Mouse (Mus musculus): ENCODE measurements around the gene Gtf2f1. TPM values are rescaled to one million over a fixed set of nuclear protein-coding genes. Genes with fewer than 3 reads are reported as not detected.

Gene Gtf2f1
- total and polyA plus RNA-seq, 3 experiments = 145 to 171 TPM; not detected in 1

DNA sequence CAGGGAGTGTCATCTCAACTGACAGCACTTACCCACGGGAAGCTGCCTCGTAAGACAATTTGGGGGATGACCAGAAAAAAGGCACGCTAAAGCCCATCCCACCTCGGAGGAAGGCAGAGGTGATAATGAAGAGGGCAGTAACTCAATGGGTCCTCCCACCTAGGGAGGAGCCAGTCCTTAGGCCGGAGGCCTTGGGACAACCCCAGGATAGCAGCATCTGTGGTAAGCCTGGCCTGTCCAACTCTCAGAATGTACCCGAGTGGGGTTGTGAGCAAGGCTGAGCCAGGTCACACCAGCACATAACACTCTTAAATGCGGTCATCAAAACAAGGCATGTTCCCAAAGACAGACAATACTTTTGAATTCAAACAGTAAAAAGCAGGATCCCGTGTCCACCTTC, 18.6 kb upstream of the Gtf2f1 start:
- Histone ChIP-seq H3K27ac (ENCODE audit: control insufficient read depth, low read depth, low read length) (no peak overlapping the region), H3K9ac (ENCODE audit: control insufficient read depth, low read depth, low read length, poor library complexity, severe bottlenecking) (peak overlapping the region; percentile 99), H3K4me3 (ENCODE audit: control insufficient read depth in 1 of 2, insufficient read depth in 1 of 2, low read depth in 2 of 2, low read length in 2 of 2) (peak overlapping the region; percentile 93 to 97), H3K9me3 (replicated peaks; ENCODE audit: insufficient read depth, low read length) (no peaks in the 10 kb centered on the region), H3K27me3 (ENCODE audit: control insufficient read depth in 1 of 2, insufficient read depth in 2 of 2, low read length in 2 of 2) (no peaks in the 10 kb centered on the region), H3K4me1 (ENCODE audit: control insufficient read depth in 1 of 2, insufficient read depth in 2 of 2, low read length in 2 of 2) (peaks cover 0 to 18% of the 10 kb centered on the region in 2 experiments; a peak in 2 of 4 replicates), H3K79me2 (ENCODE audit: control insufficient read depth, insufficient read depth, low read length, poor library complexity) (peaks cover 38% of the 10 kb centered on the region), H3K36me3 (ENCODE audit: control insufficient read depth in 1 of 2, insufficient read depth in 2 of 2, low read length in 2 of 2) (peaks cover 8 to 10% of the 10 kb centered on the region in 2 experiments)
- TF ChIP-seq SMC3 (IDR thresholded peaks at IDR 0.05; ENCODE audit: low read depth, low read length) (no peak), SIN3A (IDR thresholded peaks at IDR 0.05; ENCODE audit: low read length) (0 out of 2 replicates have a peak, but pooled peaks have one; percentile 21), POLR2A (IDR thresholded peaks at IDR 0.05; ENCODE audit: control insufficient read depth in 1 of 2, insufficient read depth in 1 of 2, low read depth in 1 of 2, low read length in 2 of 2, poor library complexity in 1 of 2) (0 out of 4 replicates have a peak, but pooled peaks of 1 of the 2 experiments have one; percentile 4)
- peak; percentile 58 for DNase-seq (ENCODE audit: low read depth, low spot score)

DNA sequence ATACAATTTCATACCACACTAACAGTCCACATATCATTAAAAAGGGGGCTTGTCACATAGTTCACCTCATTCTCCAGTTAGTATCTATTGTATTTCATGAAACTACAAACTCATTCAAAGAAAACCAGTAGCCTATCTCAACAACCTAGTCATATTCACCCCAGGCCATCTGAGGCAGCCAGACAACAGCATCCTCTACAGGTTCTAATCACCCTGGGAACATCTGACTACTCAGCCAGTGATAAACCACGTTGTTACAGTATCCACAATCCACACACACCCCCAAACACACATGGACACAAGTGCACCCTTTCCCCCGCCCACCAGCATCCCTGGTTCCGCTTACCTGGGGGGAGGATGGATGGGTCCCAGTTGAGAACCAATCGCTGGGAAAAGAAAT, 16.4 kb upstream of the Gtf2f1 start:
- H3K9ac ChIP-seq (ENCODE audit: control insufficient read depth, low read depth, low read length, poor library complexity, severe bottlenecking) = no peak overlapping the region
- TF ChIP-seq TAL1 (IDR thresholded peaks at IDR 0.05; ENCODE audit: low read length) (0 out of 2 replicates have a peak, but pooled peaks have one; percentile 5), MXI1 (IDR thresholded peaks at IDR 0.05; ENCODE audit: low read depth, low read length) (no peak)
- H3K4me3 ChIP-seq (ENCODE audit: control insufficient read depth in 1 of 2, insufficient read depth in 1 of 2, low read depth in 2 of 2, low read length in 2 of 2) = no peak overlapping the region
- no peak for DNase-seq (ENCODE audit: low read depth, low spot score)
- H3K79me2 ChIP-seq (ENCODE audit: control insufficient read depth, insufficient read depth, low read length, poor library complexity) = peaks cover 37% of the 10 kb centered on the region
- H3K27me3 ChIP-seq (ENCODE audit: control insufficient read depth in 1 of 2, insufficient read depth in 2 of 2, low read length in 2 of 2) = no peaks in the 10 kb centered on the region
- H3K27ac ChIP-seq (ENCODE audit: control insufficient read depth, low read depth, low read length) = no peak overlapping the region
- H3K36me3 ChIP-seq (ENCODE audit: control insufficient read depth in 1 of 2, insufficient read depth in 2 of 2, low read length in 2 of 2) = peaks cover 7 to 10% of the 10 kb centered on the region in 2 experiments
- H3K4me1 ChIP-seq (ENCODE audit: control insufficient read depth in 1 of 2, insufficient read depth in 2 of 2, low read length in 2 of 2) = peaks cover 0 to 13% of the 10 kb centered on the region in 2 experiments; a peak in 2 of 4 replicates
- H3K9me3 ChIP-seq (replicated peaks; ENCODE audit: insufficient read depth, low read length) = no peaks in the 10 kb centered on the region

DNA sequence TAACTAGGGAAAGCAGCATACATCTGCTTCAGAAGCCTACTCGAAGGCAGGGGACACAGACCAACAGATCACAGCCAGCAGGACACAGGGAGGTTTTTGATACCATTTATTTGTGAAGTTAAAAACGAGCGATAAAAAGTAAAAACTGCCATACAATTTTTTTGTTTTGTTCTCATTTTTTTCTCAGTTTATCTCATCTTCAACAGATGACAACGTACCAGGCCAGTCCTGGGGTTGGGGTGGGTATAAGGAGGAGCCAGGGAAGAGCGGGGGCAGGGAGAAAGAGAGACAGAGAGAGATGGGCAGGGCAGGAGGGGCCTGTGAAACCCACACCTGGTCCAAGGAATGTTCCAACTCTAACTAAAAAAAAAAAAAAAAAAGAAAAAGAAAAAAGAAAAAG, 9.9 kb upstream of the Gtf2f1 start:
- H3K9ac ChIP-seq (ENCODE audit: control insufficient read depth, low read depth, low read length, poor library complexity, severe bottlenecking) = no peak overlapping the region
- no peak for DNase-seq (ENCODE audit: low read depth, low spot score)
- no peaks in the 10 kb centered on the region for H3K79me2 ChIP-seq (ENCODE audit: control insufficient read depth, insufficient read depth, low read length, poor library complexity)
- peaks cover 2 to 4% of the 10 kb centered on the region in 2 experiments for H3K36me3 ChIP-seq (ENCODE audit: control insufficient read depth in 1 of 2, insufficient read depth in 2 of 2, low read length in 2 of 2)
- no peaks in the 10 kb centered on the region for H3K9me3 ChIP-seq (replicated peaks; ENCODE audit: insufficient read depth, low read length)
- no peak overlapping the region for H3K4me3 ChIP-seq (ENCODE audit: control insufficient read depth in 1 of 2, insufficient read depth in 1 of 2, low read depth in 2 of 2, low read length in 2 of 2)
- H3K27ac ChIP-seq (ENCODE audit: control insufficient read depth, low read depth, low read length) = peak overlapping the region; percentile 41
- TF ChIP-seq NRF1 (IDR thresholded peaks at IDR 0.05; ENCODE audit: insufficient read depth, low read depth, low read length, poor library complexity, severe bottlenecking) = no peak
- TF ChIP-seq MYB (IDR thresholded peaks at IDR 0.05; ENCODE audit: low read depth, low read length) = no peak
- no peak for TF ChIP-seq ZKSCAN1 (IDR thresholded peaks at IDR 0.05; ENCODE audit: low read depth, low read length)
- no peak for TF ChIP-seq ZMIZ1 (IDR thresholded peaks at IDR 0.05; ENCODE audit: low read depth, low read length)
- TF ChIP-seq RCOR1 (IDR thresholded peaks at IDR 0.05; ENCODE audit: low read depth, low read length) = no peak
- TF ChIP-seq GABPA (IDR thresholded peaks at IDR 0.05; ENCODE audit: low read depth, low read length) = no peak
- peak; percentile 84 for TF ChIP-seq ZNF384 (IDR thresholded peaks at IDR 0.05; ENCODE audit: low read depth, low read length)
- TF ChIP-seq ETS1 (IDR thresholded peaks at IDR 0.05; ENCODE audit: low read depth, low read length) = peak; percentile 51; the same call in 1 of the 2 replicates
- TF ChIP-seq HCFC1 (IDR thresholded peaks at IDR 0.05; ENCODE audit: low read depth, low read length) = no peak
- peak in 1 of 2 experiments; percentile 62; a peak in 2 of 4 replicates for TF ChIP-seq EP300 (IDR thresholded peaks at IDR 0.05; ENCODE audit: low read depth in 1 of 2, low read length in 2 of 2)
- TF ChIP-seq UBTF (IDR thresholded peaks at IDR 0.05; ENCODE audit: borderline replicate concordance, insufficient read depth, low read depth, low read length) = no peak
- no peak for TF ChIP-seq CTCF (IDR thresholded peaks at IDR 0.05 in 2 of 3, conservative IDR thresholded peaks at IDR 0.05 in 1 of 3; ENCODE audit: control insufficient read depth in 1 of 3, insufficient read depth in 1 of 3, low read depth in 2 of 3, low read length in 3 of 3, poor library complexity in 1 of 3, severe bottlenecking in 1 of 3)
- no peak for TF ChIP-seq CHD1 (IDR thresholded peaks at IDR 0.05; ENCODE audit: low read depth, low read length)
- TF ChIP-seq TCF12 (IDR thresholded peaks at IDR 0.05; ENCODE audit: low read depth, low read length) = peak; percentile 37; the same call in 1 of the 2 replicates
- no peaks in the 10 kb centered on the region for H3K27me3 ChIP-seq (ENCODE audit: control insufficient read depth in 1 of 2, insufficient read depth in 2 of 2, low read length in 2 of 2)
- H3K4me1 ChIP-seq (ENCODE audit: control insufficient read depth in 1 of 2, insufficient read depth in 2 of 2, low read length in 2 of 2) = peaks cover 0 to 6% of the 10 kb centered on the region in 2 experiments; a peak in 1 of 4 replicates
